In the genomic region with DNA sequence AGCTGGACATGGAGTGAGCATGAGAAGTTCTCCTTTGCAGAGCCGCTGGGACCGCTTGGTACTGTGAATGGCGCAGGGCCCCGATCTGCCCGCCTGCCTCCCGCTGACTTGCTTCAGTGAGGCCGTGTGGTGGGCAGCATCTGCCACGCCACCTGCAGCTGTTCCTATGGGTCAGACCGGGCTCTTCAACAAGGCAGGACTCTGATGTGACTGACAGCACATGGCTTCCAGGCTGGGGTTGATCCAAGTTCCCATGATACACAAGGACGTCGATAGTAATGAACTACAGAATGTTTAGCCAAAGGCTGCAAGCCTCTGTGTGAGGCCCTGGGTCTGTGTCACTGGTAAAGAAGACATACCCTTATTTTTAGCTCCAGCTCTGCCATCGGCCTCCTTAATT, we compare ENCODE assay signal across 16 mouse cellular contexts.
A peak's percentile ranks its signal among the peaks of the same experiment; 100 is the strongest.
DNase-seq lines count a peak whose midpoint lies in the region; ATAC-seq and TF ChIP-seq lines count a peak whose summit lies in the region.
"Had no signal": no experiment of that assay in that cellular context is flagged by ENCODE, and none has a peak within 500 bp of the region (broad histone marks: within the 10 kb centered on the region; RNA-seq: fewer than 3 reads in every experiment).

No protein-coding gene starts in this region.

- ATAC-seq in hindbrain, embryonic 13.5 days (ENCODE audit: low FRiP score): 0 out of 2 replicates have a peak, but pooled peaks have one; percentile 37
- ATAC-seq in hindbrain, embryonic 12.5 days (ENCODE audit: low FRiP score): no peak
- ATAC-seq in hindbrain, postnatal 0 days: peak; percentile 50
- ATAC-seq: forebrain, embryonic 13.5 days; intestine, embryonic 16.5 days had no signal

- no peak for TF ChIP-seq CTCF in hindbrain, postnatal 0 days (IDR thresholded peaks at IDR 0.05; ENCODE audit: low read depth)

- intact Hi-C loops in left cerebral cortex, postnatal 4 days (cut with DNase I): no loop called here
- intact Hi-C loops in left cerebral cortex, postnatal 36 days (cut with DNase I): no loop called here

- no peaks in the 10 kb centered on the region for H3K27me3 ChIP-seq in hindbrain, embryonic 13.5 days
- H3K27me3 ChIP-seq in hindbrain, embryonic 12.5 days: no peaks in the 10 kb centered on the region
- H3K27me3 ChIP-seq in hindbrain, postnatal 0 days (ENCODE audit: insufficient read depth, low read length): no peaks in the 10 kb centered on the region
- H3K27me3 ChIP-seq: forebrain, embryonic 13.5 days; heart, embryonic 13.5 days had no signal

- H3K9me3 ChIP-seq in hindbrain, embryonic 13.5 days: no peaks in the 10 kb centered on the region
- no peaks in the 10 kb centered on the region for H3K9me3 ChIP-seq in hindbrain, embryonic 12.5 days (replicated peaks)
- no peaks in the 10 kb centered on the region for H3K9me3 ChIP-seq in hindbrain, postnatal 0 days (ENCODE audit: low read length)
- H3K9me3 ChIP-seq: forebrain, embryonic 13.5 days; heart, embryonic 13.5 days had no signal

- no peak overlapping the region for H3K9ac ChIP-seq in hindbrain, embryonic 13.5 days
- no peak overlapping the region for H3K9ac ChIP-seq in hindbrain, embryonic 12.5 days
- H3K9ac ChIP-seq in hindbrain, postnatal 0 days (replicated peaks; ENCODE audit: low read length): no peak overlapping the region
- H3K9ac ChIP-seq: forebrain, embryonic 13.5 days; heart, embryonic 13.5 days had no signal

- WGBS in hindbrain, embryonic 13.5 days: 79% methylated on average over 12 of the region's 12 CpGs
- 87% methylated on average over 12 of the region's 12 CpGs for WGBS in hindbrain, embryonic 12.5 days
- 56% methylated on average over 12 of the region's 12 CpGs for WGBS in hindbrain, postnatal 0 days

- H3K36me3 ChIP-seq in hindbrain, embryonic 13.5 days: peaks cover 18% of the 10 kb centered on the region
- H3K36me3 ChIP-seq in hindbrain, embryonic 12.5 days: peaks cover 22% of the 10 kb centered on the region
- no peaks in the 10 kb centered on the region for H3K36me3 ChIP-seq in hindbrain, postnatal 0 days (ENCODE audit: insufficient read depth, low read length)
- H3K36me3 ChIP-seq: embryonic facial prominence, embryonic 10.5 days had no signal

- DNase-seq in left cerebral cortex, postnatal 4 days: peak; percentile 82
- DNase-seq in left cerebral cortex, postnatal 36 days (ENCODE audit: low spot score in 2 of 2): no peak
- DNase-seq in hindbrain, postnatal 0 days (ENCODE audit: low spot score): peak; percentile 54
- DNase-seq in adrenal gland, postnatal 25 days: no peak
- DNase-seq: adrenal gland, adult 2 months; adrenal gland, postnatal 36 days; cerebellum, adult 2 months; gastrocnemius, postnatal 36 days; heart, adult 11 months; heart, postnatal 36 days had no signal

- peaks cover 11% of the 10 kb centered on the region for H3K4me1 ChIP-seq in hindbrain, embryonic 13.5 days (replicated peaks)
- H3K4me1 ChIP-seq in hindbrain, embryonic 12.5 days: no peaks in the 10 kb centered on the region
- H3K4me1 ChIP-seq in hindbrain, postnatal 0 days (ENCODE audit: insufficient read depth, low read length): no peaks in the 10 kb centered on the region
- H3K4me1 ChIP-seq: forebrain, embryonic 13.5 days had no signal

- no peak overlapping the region for H3K4me2 ChIP-seq in hindbrain, embryonic 13.5 days
- H3K4me2 ChIP-seq in hindbrain, embryonic 12.5 days (replicated peaks): no peak overlapping the region
- H3K4me2 ChIP-seq in hindbrain, postnatal 0 days (ENCODE audit: low read depth, low read length): no peak overlapping the region
- H3K4me2 ChIP-seq: forebrain, embryonic 13.5 days; heart, embryonic 13.5 days had no signal

- H3K27ac ChIP-seq in hindbrain, embryonic 13.5 days: no peak overlapping the region
- H3K27ac ChIP-seq in hindbrain, embryonic 12.5 days: no peak overlapping the region
- H3K27ac ChIP-seq in hindbrain, postnatal 0 days: no peak overlapping the region
- H3K27ac ChIP-seq: embryonic facial prominence, embryonic 10.5 days; forebrain, embryonic 13.5 days; heart, embryonic 13.5 days had no signal

- no peak overlapping the region for H3K4me3 ChIP-seq in hindbrain, embryonic 13.5 days
- no peak overlapping the region for H3K4me3 ChIP-seq in hindbrain, embryonic 12.5 days
- H3K4me3 ChIP-seq in hindbrain, postnatal 0 days (ENCODE audit: low read length): no peak overlapping the region
- H3K4me3 ChIP-seq: embryonic facial prominence, embryonic 10.5 days; forebrain, embryonic 13.5 days; heart, embryonic 13.5 days had no signal

Comparison
In these comparisons a context has a peak if more than half of its experiments do, and no peak if none do; other contexts are left out.
1. DNase-seq: peak in left cerebral cortex, postnatal 4 days (single experiment) and hindbrain, postnatal 0 days (single experiment); none in left cerebral cortex, postnatal 36 days (0 of 2) and adrenal gland, postnatal 25 days (single experiment).